Mouse (Mus musculus) spleen, adult 2 months (tissue): ENCODE results near the gene Ntf3. TPM values are rescaled to one million over a fixed set of nuclear protein-coding genes. Genes with fewer than 3 reads are reported as not detected.

Experiments used
- DNase-seq, 2 experiments: peaks; one replicate each; pipeline versions ENCODE4 v3.0.0 to v3.0.0-alpha.2; 2012 to 2021; ENCODE audit warnings: low spot score in 2 of 2, low read depth in 1 of 2
- H3K27ac ChIP-seq: fragments of 200-500 bp; 2 replicates; pipeline ENCODE4 v1.5.1; 2012; ENCODE audit warnings: low read length, inconsistent platforms; ENCODE audit not compliant: insufficient read depth
- H3K27me3 ChIP-seq: fragments of 200-500 bp; 2 replicates; pipeline ENCODE4 v1.6.1; 2012; ENCODE audit warnings: mild to moderate bottlenecking, moderate library complexity, low read length, inconsistent platforms; ENCODE audit not compliant: control insufficient read depth, insufficient read depth
- H3K36me3 ChIP-seq: fragments of 200-500 bp; 2 replicates; pipeline ENCODE4 v1.6.1; 2012; ENCODE audit warnings: mild to moderate bottlenecking, low read length, inconsistent platforms; ENCODE audit not compliant: control insufficient read depth, insufficient read depth
- H3K4me1 ChIP-seq: fragments of 200-500 bp; 2 replicates; pipeline ENCODE4 v1.6.1; 2011; ENCODE audit warnings: inconsistent platforms; ENCODE audit not compliant: control insufficient read depth, insufficient read depth, insufficient read length
- H3K4me3 ChIP-seq: fragments of 200-500 bp; 2 replicates; pipeline ENCODE4 v1.5.1; 2011; ENCODE audit warnings: mild to moderate bottlenecking, inconsistent platforms; ENCODE audit not compliant: insufficient read depth, insufficient read length; ENCODE audit errors: extremely low read depth
- CTCF ChIP-seq: fragments of 200-500 bp; IDR thresholded peaks from 2 replicates; pipeline ENCODE4 v1.5.1; 2011; ENCODE audit warnings: mild to moderate bottlenecking, inconsistent platforms; ENCODE audit not compliant: insufficient read depth, insufficient read length, insufficient replicate concordance; ENCODE audit errors: extremely low read depth
- POLR2A ChIP-seq: fragments of 200-500 bp; IDR thresholded peaks from 2 replicates; pipeline ENCODE4 v1.6.1; 2011; ENCODE audit warnings: low read depth, low read length, inconsistent platforms
- WGBS: fragments of 180-500 bp; shearing (Covaris S2); methylation state at CpG from one replicate; pipeline ENCODE4 v1.1.7; 2018; 5-methylcytosine and 5-hydroxymethylcytosine counted together
- polyA plus RNA-seq: library from polyadenylated mRNA; depleted of rRNA; stranded (reverse); fragments of >200 nt; gene quantifications from 2 replicates; pipeline ENCODE4 v1.2.3, GENCODE M21; 2012

The Ntf3 gene
- polyA plus RNA-seq, 1 experiment = 1.3 TPM

GRCm38 (mm10) chr6:126190218-126190871 lies 23.6 kb upstream of the Ntf3 start:
- TF ChIP-seq POLR2A = no peak
- TF ChIP-seq CTCF = no peak
- H3K27ac ChIP-seq = no peak overlapping the region
- no peak overlapping the region for H3K4me3 ChIP-seq
- DNase-seq = no peak
- H3K36me3 ChIP-seq = no peaks in the 10 kb centered on the region
- H3K4me1 ChIP-seq = no peaks in the 10 kb centered on the region
- 47% methylated on average over 10 of the region's 10 CpGs for WGBS
- H3K27me3 ChIP-seq = no peaks in the 10 kb centered on the region

- TF ChIP-seq POLR2A (no peak), CTCF (no peak)
- no peak overlapping the region for H3K27ac ChIP-seq
- DNase-seq = no peak
- H3K4me3 ChIP-seq = no peak overlapping the region
- no peaks in the 10 kb centered on the region for H3K27me3 ChIP-seq
- H3K4me1 ChIP-seq = no peaks in the 10 kb centered on the region
- 89% methylated on average over 8 of the region's 8 CpGs for WGBS
- no peaks in the 10 kb centered on the region for H3K36me3 ChIP-seq
Observed at GRCm38 (mm10) chr6:126187400-126187799, 20.7 kb upstream of the Ntf3 start.

- H3K36me3 ChIP-seq = no peaks in the 10 kb centered on the region
- no peaks in the 10 kb centered on the region for H3K27me3 ChIP-seq
- H3K27ac ChIP-seq = no peak overlapping the region
- WGBS = 84% methylated on average over 1 of the region's 1 CpGs
- no peak overlapping the region for H3K4me3 ChIP-seq
- H3K4me1 ChIP-seq = no peaks in the 10 kb centered on the region
- TF ChIP-seq POLR2A = no peak
- no peak for TF ChIP-seq CTCF
- no peak for DNase-seq
Observed at GRCm38 (mm10) chr6:126186116-126186515, 19.4 kb upstream of the Ntf3 start.

GRCm38 (mm10) chr6:126172071-126172470 lies 5.4 kb upstream of the Ntf3 start:
- 92% methylated on average over 1 of the region's 1 CpGs for WGBS
- no peak for TF ChIP-seq CTCF
- Histone ChIP-seq H3K4me1 (no peaks in the 10 kb centered on the region), H3K27ac (no peak overlapping the region), H3K4me3 (no peak overlapping the region), H3K27me3 (no peaks in the 10 kb centered on the region), H3K36me3 (no peaks in the 10 kb centered on the region)
- DNase-seq = no peak

GRCm38 (mm10) chr6:126170772-126171171 lies 4.1 kb upstream of the Ntf3 start:
- Histone ChIP-seq H3K4me1 (no peaks in the 10 kb centered on the region), H3K36me3 (no peaks in the 10 kb centered on the region), H3K4me3 (no peak overlapping the region), H3K27ac (no peak overlapping the region), H3K27me3 (no peaks in the 10 kb centered on the region)
- no peak for TF ChIP-seq POLR2A
- TF ChIP-seq CTCF = no peak
- no peak for DNase-seq
- 84% methylated on average over 4 of the region's 4 CpGs for WGBS

GRCm38 (mm10) chr6:126167731-126168130 lies 1.0 kb upstream of the Ntf3 start:
- Histone ChIP-seq H3K36me3 (no peaks in the 10 kb centered on the region), H3K27ac (no peak overlapping the region), H3K27me3 (0 out of 2 replicates have a peak, but pooled peaks cover 3% of the 10 kb centered on the region), H3K4me3 (no peak overlapping the region), H3K4me1 (no peaks in the 10 kb centered on the region)
- DNase-seq = no peak
- 24% methylated on average over 3 of the region's 3 CpGs for WGBS
- no peak for TF ChIP-seq POLR2A
- no peak for TF ChIP-seq CTCF

GRCm38 (mm10) chr6:126167208-126167590 lies 489 bp upstream of the Ntf3 start:
- Histone ChIP-seq H3K27ac (no peak overlapping the region), H3K4me3 (no peak overlapping the region), H3K4me1 (no peaks in the 10 kb centered on the region), H3K36me3 (no peaks in the 10 kb centered on the region), H3K27me3 (0 out of 2 replicates have a peak, but pooled peaks cover 3% of the 10 kb centered on the region)
- DNase-seq = no peak
- WGBS = 17% methylated on average over 6 of the region's 6 CpGs
- TF ChIP-seq CTCF = no peak
- no peak for TF ChIP-seq POLR2A
